In the genomic region with DNA sequence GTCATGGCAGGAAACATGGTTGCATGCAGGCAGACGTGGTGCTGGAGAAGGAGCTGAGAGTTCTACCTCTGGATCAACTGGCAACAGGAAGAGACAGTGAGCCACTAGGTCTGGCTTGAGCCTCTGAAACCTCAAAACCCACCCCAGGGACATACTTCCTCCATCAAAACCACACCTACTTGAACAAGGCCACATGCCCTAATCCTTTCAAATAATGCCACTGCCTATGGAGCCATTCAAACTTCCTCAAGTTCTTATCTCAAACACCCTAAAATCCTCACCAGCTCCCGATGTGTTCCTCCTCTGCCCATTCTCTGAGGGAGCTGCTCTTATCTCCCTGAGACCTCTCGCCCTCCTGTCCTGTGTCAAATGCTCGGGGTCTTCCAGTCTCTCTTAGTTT, we compare ENCODE assay signal across 19 mouse cellular contexts. TPM values are rescaled to one million over a fixed set of nuclear protein-coding genes. Genes with fewer than 3 reads are reported as not detected.
"Had no signal": no experiment of that assay in that cellular context is flagged by ENCODE, and none has a peak within 500 bp of the region (broad histone marks: within the 10 kb centered on the region; RNA-seq: fewer than 3 reads in every experiment).

No protein-coding gene starts in this region.

- H3K27ac ChIP-seq: midbrain, embryonic 10.5 days; midbrain, embryonic 12.5 days; neural tube, embryonic 13.5 days; neural tube, embryonic 15.5 days had no signal

- H3K4me3 ChIP-seq: midbrain, embryonic 10.5 days; midbrain, embryonic 12.5 days; myocyte; neural tube, embryonic 13.5 days; neural tube, embryonic 15.5 days had no signal

- H3K4me1 ChIP-seq: midbrain, embryonic 12.5 days; neural tube, embryonic 13.5 days; neural tube, embryonic 15.5 days had no signal

- DNase-seq: lung, adult 18-20 months; right cerebral cortex, postnatal 14 days; thymus, adult 18-20 months; thymus, postnatal 14 days; thymus, postnatal 36 days had no signal

RNA-seq across cellular contexts. Expression of gene Rdh8, which starts 23.9 kb away (rescaled TPM):
- polyA plus RNA-seq: liver, embryonic 16.5 days; lung, embryonic 14.5 days; lung, embryonic 16.5 days; midbrain, embryonic 10.5 days; midbrain, embryonic 12.5 days; midbrain, embryonic 14.5 days; midbrain, embryonic 16.5 days; myocyte; neural tube, embryonic 11.5 days; neural tube, embryonic 13.5 days; neural tube, embryonic 15.5 days; stomach, embryonic 14.5 days; stomach, embryonic 16.5 days; thymus, postnatal 0 days had no signal
